Mouse (Mus musculus): ENCODE measurements at regions not wholly inside any gene's neighbourhood (a gene's known extent, or its start where the extent isn't known, plus 50 kb on each side); places are given as distances from the start of the nearest gene placed in this dataset.
A peak's percentile ranks its signal among the peaks of the same experiment; 100 is the strongest.

DNA sequence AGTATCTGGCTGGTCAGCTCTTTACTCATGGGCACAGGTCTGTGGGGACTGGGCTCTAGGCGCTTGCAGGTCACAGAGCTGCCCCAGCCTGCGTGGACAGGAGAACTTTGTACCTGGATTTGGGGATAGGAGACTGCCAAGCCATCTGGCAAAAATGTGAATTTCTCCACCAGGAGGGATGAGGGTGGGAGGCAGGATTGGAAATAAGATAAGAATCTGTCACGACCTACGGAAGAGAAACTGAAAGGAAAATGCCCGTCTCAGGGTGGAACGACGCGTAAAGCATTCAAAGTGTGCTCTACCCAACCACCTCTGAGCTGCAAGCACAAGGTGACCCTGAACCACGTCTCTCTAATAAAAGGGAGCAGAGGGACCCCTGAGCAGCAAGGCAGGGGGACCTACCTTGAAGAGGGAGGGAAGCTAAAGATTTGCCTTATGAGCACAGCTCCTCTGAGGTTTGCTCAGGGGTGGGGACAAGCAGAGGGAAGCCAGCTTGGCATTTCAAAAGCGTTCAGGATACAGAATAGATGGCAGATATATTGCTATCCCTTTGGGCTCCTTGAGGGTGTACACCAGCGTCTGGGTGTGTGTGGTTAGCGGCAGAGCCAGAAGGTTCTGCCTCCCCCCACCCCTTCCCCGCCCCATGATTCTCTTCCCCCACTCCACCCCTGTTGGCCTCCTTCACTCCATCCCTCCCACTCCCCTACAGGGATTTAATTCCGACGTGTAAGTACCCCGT, 54.9 kb upstream of the Tnrc6c start:
- Histone ChIP-seq H3K9me3 (replicated peaks; ENCODE audit: control insufficient read depth, insufficient read depth, low read length, poor library complexity, severe bottlenecking) (no peaks in the 10 kb centered on the region), H3K4me3 (ENCODE audit: low read depth, low read length) (peak overlapping the region; percentile 13), H3K4me1 (ENCODE audit: control insufficient read depth, insufficient read depth, low read length) (peaks cover 31% of the 10 kb centered on the region), H3K27ac (ENCODE audit: insufficient read depth, low read length) (peak overlapping the region; percentile 66), H3K36me3 (ENCODE audit: control insufficient read depth, insufficient read depth, low read length, poor library complexity, severe bottlenecking) (no peaks in the 10 kb centered on the region), H3K27me3 (ENCODE audit: control insufficient read depth, insufficient read depth, low read length, poor library complexity, severe bottlenecking) (no peaks in the 10 kb centered on the region), H3K9ac (ENCODE audit: low read depth, poor library complexity, severe bottlenecking) (peak overlapping the region; percentile 34)
- TF ChIP-seq POLR2A (IDR thresholded peaks at IDR 0.05; ENCODE audit: insufficient read depth, low read length): no peak
- no peak for TF ChIP-seq EP300 (IDR thresholded peaks at IDR 0.05; ENCODE audit: insufficient read depth, low read depth, low read length)
- no peak for TF ChIP-seq CTCF (IDR thresholded peaks at IDR 0.05; ENCODE audit: low read depth, low read length)

DNA sequence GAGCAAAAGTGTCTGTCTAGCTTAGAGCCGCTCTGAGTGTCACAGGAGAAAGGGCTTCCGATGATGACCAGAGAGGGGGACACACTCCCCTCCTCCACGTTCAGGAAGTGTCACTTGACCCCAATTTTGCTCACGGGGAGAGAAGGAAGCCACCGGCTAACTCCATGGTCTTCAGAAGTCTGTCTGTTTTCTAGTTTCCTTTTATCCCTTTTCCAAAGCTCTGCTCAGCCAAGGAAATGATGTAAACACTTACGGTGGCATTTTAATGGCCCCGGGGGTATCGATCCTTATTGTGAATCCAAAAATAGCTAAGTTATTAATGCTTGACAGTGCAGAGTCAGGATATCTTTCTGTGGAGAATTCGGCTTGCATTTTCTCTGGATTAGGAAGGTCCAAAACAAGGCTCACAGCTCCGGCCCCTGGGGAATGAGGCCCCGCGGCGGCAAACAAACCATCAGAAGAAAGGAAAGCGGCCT, 54.3 kb upstream of the Tnrc6c start:
- no peaks in the 10 kb centered on the region for H3K36me3 ChIP-seq (ENCODE audit: control insufficient read depth, insufficient read depth, low read length, poor library complexity, severe bottlenecking)
- peak overlapping the region; percentile 34 for H3K9ac ChIP-seq (ENCODE audit: low read depth, poor library complexity, severe bottlenecking)
- H3K4me3 ChIP-seq (ENCODE audit: low read depth, low read length): no peak overlapping the region
- H3K27ac ChIP-seq (ENCODE audit: insufficient read depth, low read length): peak overlapping the region; percentile 0; the same call in 1 of the 2 replicates
- no peaks in the 10 kb centered on the region for H3K27me3 ChIP-seq (ENCODE audit: control insufficient read depth, insufficient read depth, low read length, poor library complexity, severe bottlenecking)
- peaks cover 32% of the 10 kb centered on the region for H3K4me1 ChIP-seq (ENCODE audit: control insufficient read depth, insufficient read depth, low read length)
- no peaks in the 10 kb centered on the region for H3K9me3 ChIP-seq (replicated peaks; ENCODE audit: control insufficient read depth, insufficient read depth, low read length, poor library complexity, severe bottlenecking)
- TF ChIP-seq CTCF (IDR thresholded peaks at IDR 0.05; ENCODE audit: low read depth, low read length): no peak
- TF ChIP-seq EP300 (IDR thresholded peaks at IDR 0.05; ENCODE audit: insufficient read depth, low read depth, low read length): no peak
- no peak for TF ChIP-seq POLR2A (IDR thresholded peaks at IDR 0.05; ENCODE audit: insufficient read depth, low read length)

DNA sequence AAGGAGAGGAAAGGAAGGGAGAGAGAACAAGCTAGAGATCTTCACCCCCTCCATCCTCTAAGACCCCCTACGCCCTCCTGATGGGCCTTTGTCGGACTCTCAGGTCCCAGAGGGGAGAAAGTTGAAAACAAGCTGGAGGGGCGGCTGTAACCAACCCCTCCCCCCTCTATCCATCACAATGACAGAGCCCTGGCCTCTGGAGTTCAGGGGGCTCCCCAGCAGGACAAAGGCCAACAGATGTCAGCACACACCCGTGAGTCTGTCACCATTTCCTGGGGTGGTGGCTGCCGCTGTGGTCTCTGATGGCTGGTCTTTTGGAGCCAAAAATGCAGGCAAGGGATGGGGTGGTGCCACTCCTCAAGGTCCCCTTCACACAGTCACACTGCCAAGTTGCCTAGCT, 52.9 kb upstream of the Tnrc6c start:
- Histone ChIP-seq H3K4me1 (ENCODE audit: control insufficient read depth, insufficient read depth, low read length) (peaks cover 32% of the 10 kb centered on the region), H3K27ac (ENCODE audit: insufficient read depth, low read length) (peak overlapping the region; percentile 31), H3K9ac (ENCODE audit: low read depth, poor library complexity, severe bottlenecking) (no peak overlapping the region), H3K4me3 (ENCODE audit: low read depth, low read length) (no peak overlapping the region), H3K27me3 (ENCODE audit: control insufficient read depth, insufficient read depth, low read length, poor library complexity, severe bottlenecking) (no peaks in the 10 kb centered on the region), H3K9me3 (replicated peaks; ENCODE audit: control insufficient read depth, insufficient read depth, low read length, poor library complexity, severe bottlenecking) (no peaks in the 10 kb centered on the region), H3K36me3 (ENCODE audit: control insufficient read depth, insufficient read depth, low read length, poor library complexity, severe bottlenecking) (no peaks in the 10 kb centered on the region)
- no peak for TF ChIP-seq POLR2A (IDR thresholded peaks at IDR 0.05; ENCODE audit: insufficient read depth, low read length)
- peak; percentile 97 for TF ChIP-seq EP300 (IDR thresholded peaks at IDR 0.05; ENCODE audit: insufficient read depth, low read depth, low read length)

DNA sequence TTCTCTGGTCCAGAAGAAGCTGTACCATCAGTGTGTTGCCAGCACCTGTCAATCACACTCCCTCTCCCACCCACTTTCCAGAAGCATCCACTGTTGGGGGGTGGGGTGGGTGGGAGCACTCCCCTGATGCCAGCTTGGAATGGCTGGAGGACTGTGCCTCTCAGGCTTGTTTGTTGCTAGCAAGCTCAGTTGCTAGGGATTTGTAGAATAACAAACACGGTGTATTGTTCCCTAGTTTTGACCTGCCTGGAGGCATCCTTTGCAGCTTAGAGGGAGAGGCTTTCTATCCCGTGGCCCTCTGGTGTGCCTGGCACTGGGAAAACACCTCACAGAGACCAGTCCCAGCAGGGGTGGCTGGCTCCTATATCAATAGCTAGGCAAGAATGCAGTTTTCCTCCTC, 50.1 kb upstream of the Tnrc6c start:
- TF ChIP-seq CTCF (IDR thresholded peaks at IDR 0.05; ENCODE audit: low read depth, low read length) (no peak), EP300 (IDR thresholded peaks at IDR 0.05; ENCODE audit: insufficient read depth, low read depth, low read length) (no peak), POLR2A (IDR thresholded peaks at IDR 0.05; ENCODE audit: insufficient read depth, low read length) (no peak)
- no peaks in the 10 kb centered on the region for H3K27me3 ChIP-seq (ENCODE audit: control insufficient read depth, insufficient read depth, low read length, poor library complexity, severe bottlenecking)
- H3K27ac ChIP-seq (ENCODE audit: insufficient read depth, low read length): no peak overlapping the region
- H3K4me3 ChIP-seq (ENCODE audit: low read depth, low read length): no peak overlapping the region
- H3K36me3 ChIP-seq (ENCODE audit: control insufficient read depth, insufficient read depth, low read length, poor library complexity, severe bottlenecking): no peaks in the 10 kb centered on the region
- H3K9me3 ChIP-seq (replicated peaks; ENCODE audit: control insufficient read depth, insufficient read depth, low read length, poor library complexity, severe bottlenecking): no peaks in the 10 kb centered on the region
- H3K4me1 ChIP-seq (ENCODE audit: control insufficient read depth, insufficient read depth, low read length): peaks cover 24% of the 10 kb centered on the region
- H3K9ac ChIP-seq (ENCODE audit: low read depth, poor library complexity, severe bottlenecking): no peak overlapping the region
